Mouse (Mus musculus): ENCODE measurements around the gene Eif3l. TPM values are rescaled to one million over a fixed set of nuclear protein-coding genes. Genes with fewer than 3 reads are reported as not detected.

The Eif3l gene
- polyA plus RNA-seq, 1 experiment from 2014 or later = 209 TPM

- no peaks in the 10 kb centered on the region for H3K4me1 ChIP-seq
- no peak overlapping the region for H3K4me3 ChIP-seq (replicated peaks)
- H3K9me3 ChIP-seq = no peaks in the 10 kb centered on the region
- H3K27me3 ChIP-seq = 0 out of 2 replicates have a peak, but pooled peaks cover under 1% of the 10 kb centered on the region
- no peak for ATAC-seq (ENCODE audit: low FRiP score)
- H3K36me3 ChIP-seq (replicated peaks) = peaks cover 43% of the 10 kb centered on the region
- no peak overlapping the region for H3K4me2 ChIP-seq
- WGBS = 91% methylated on average over 9 of the region's 9 CpGs
- no peak overlapping the region for H3K27ac ChIP-seq
- H3K9ac ChIP-seq = no peak overlapping the region
Measured at GRCm38 (mm10) chr15:79134496-79135270, 59.7 kb downstream of the Eif3l start.

- H3K4me3 ChIP-seq (replicated peaks) = no peak overlapping the region
- peaks cover 36% of the 10 kb centered on the region for H3K36me3 ChIP-seq (replicated peaks)
- ATAC-seq (ENCODE audit: low FRiP score) = no peak
- H3K27me3 ChIP-seq = 0 out of 2 replicates have a peak, but pooled peaks cover 5% of the 10 kb centered on the region
- H3K27ac ChIP-seq = no peak overlapping the region
- no peaks in the 10 kb centered on the region for H3K9me3 ChIP-seq
- WGBS = 88% methylated on average over 9 of the region's 9 CpGs
- H3K4me1 ChIP-seq = peaks cover 3% of the 10 kb centered on the region
- H3K4me2 ChIP-seq = no peak overlapping the region
- H3K9ac ChIP-seq = no peak overlapping the region
Measured at GRCm38 (mm10) chr15:79135332-79135731, 60.4 kb downstream of the Eif3l start.

- Histone ChIP-seq H3K36me3 (replicated peaks) (peaks cover 30% of the 10 kb centered on the region), H3K4me1 (peaks cover 8% of the 10 kb centered on the region), H3K9ac (no peak overlapping the region; the same call in 1 of the 2 replicates), H3K27ac (no peak overlapping the region), H3K9me3 (no peaks in the 10 kb centered on the region), H3K27me3 (0 out of 2 replicates have a peak, but pooled peaks cover 5% of the 10 kb centered on the region), H3K4me3 (replicated peaks) (no peak overlapping the region), H3K4me2 (no peak overlapping the region)
- no peak for ATAC-seq (ENCODE audit: low FRiP score)
- 62% methylated on average over 11 of the region's 11 CpGs for WGBS
Measured at GRCm38 (mm10) chr15:79135783-79136575, 61.0 kb downstream of the Eif3l start.

- no peak overlapping the region for H3K4me2 ChIP-seq
Measured at GRCm38 (mm10) chr15:79139640-79140039, 64.7 kb downstream of the Eif3l start.

GRCm38 (mm10) chr15:79140866-79141565 lies 66.0 kb downstream of the Eif3l start, which contains the start of the genes Polr2f and 1700088E04Rik:
TSS of gene Polr2f (plus strand) at chr15:79141009.
TSS of gene 1700088E04Rik (minus strand) at chr15:79141253.
- WGBS = under 1% methylated on average over 57 of the region's 57 CpGs
- peak; percentile 90 for ATAC-seq (ENCODE audit: low FRiP score)
- no peaks in the 10 kb centered on the region for H3K9me3 ChIP-seq
- 0 out of 2 replicates have a peak within 1 kb of the TSS, but pooled peaks have one; percentile 5 for H3K27ac ChIP-seq
- peak within 1 kb of the TSS; percentile 97 for H3K4me2 ChIP-seq
- H3K36me3 ChIP-seq (replicated peaks) = peaks cover 21% of the 10 kb centered on the region
- H3K4me1 ChIP-seq = peaks cover 19% of the 10 kb centered on the region
- 0 out of 2 replicates have a peak, but pooled peaks cover 5% of the 10 kb centered on the region for H3K27me3 ChIP-seq
- peak within 1 kb of the TSS; percentile 83 for H3K9ac ChIP-seq
- H3K4me3 ChIP-seq (replicated peaks) = peak within 1 kb of the TSS; percentile 87

More at GRCm38 (mm10) chr15:79139640-79140039, 64.7 kb downstream of the Eif3l start:
- no peaks in the 10 kb centered on the region for H3K9me3 ChIP-seq
- no peak overlapping the region for H3K9ac ChIP-seq
- H3K27me3 ChIP-seq = 0 out of 2 replicates have a peak, but pooled peaks cover 5% of the 10 kb centered on the region
- H3K4me3 ChIP-seq (replicated peaks) = no peak overlapping the region
- H3K27ac ChIP-seq = no peak overlapping the region
- ATAC-seq (ENCODE audit: low FRiP score) = no peak
- peaks cover 19% of the 10 kb centered on the region for H3K4me1 ChIP-seq
- peaks cover 7% of the 10 kb centered on the region for H3K36me3 ChIP-seq (replicated peaks)
- 67% methylated on average over 10 of the region's 10 CpGs for WGBS

- H3K9me3 ChIP-seq = no peaks in the 10 kb centered on the region
- H3K4me2 ChIP-seq = peak overlapping the region; percentile 97
- WGBS = under 1% methylated on average over 7 of the region's 7 CpGs
- H3K9ac ChIP-seq = peak overlapping the region; percentile 83
- ATAC-seq (ENCODE audit: low FRiP score) = no peak
- H3K4me1 ChIP-seq = peaks cover 19% of the 10 kb centered on the region
- H3K27me3 ChIP-seq = 0 out of 2 replicates have a peak, but pooled peaks cover 5% of the 10 kb centered on the region
- peaks cover 26% of the 10 kb centered on the region for H3K36me3 ChIP-seq (replicated peaks)
- H3K4me3 ChIP-seq (replicated peaks) = peak overlapping the region; percentile 87
- no peak overlapping the region for H3K27ac ChIP-seq
Measured at GRCm38 (mm10) chr15:79141566-79141917, 66.6 kb downstream of the Eif3l start.

GRCm38 (mm10) chr15:79143316-79143715 lies 68.3 kb downstream of the Eif3l start:
- no peak overlapping the region for H3K9ac ChIP-seq
- 82% methylated on average over 12 of the region's 12 CpGs for WGBS
- 0 out of 2 replicates have a peak, but pooled peaks cover 5% of the 10 kb centered on the region for H3K27me3 ChIP-seq
- H3K4me2 ChIP-seq = no peak overlapping the region
- peaks cover 44% of the 10 kb centered on the region for H3K36me3 ChIP-seq (replicated peaks)
- peaks cover 19% of the 10 kb centered on the region for H3K4me1 ChIP-seq
- no peaks in the 10 kb centered on the region for H3K9me3 ChIP-seq
- no peak for ATAC-seq (ENCODE audit: low FRiP score)
- H3K27ac ChIP-seq = no peak overlapping the region
- no peak overlapping the region for H3K4me3 ChIP-seq (replicated peaks)

Other genes starting within 250 kb of the Eif3l start
- gene Cdc42ep1, start 232.6 kb upstream of the Eif3l start, polyA plus RNA-seq (2016; fragmentation: Nextera tagmentation; extraction: Ambion mirVana) = 7.7 and 8.4 TPM in 2 replicates
- not detected in 2 replicates for gene Lgals2, start 219.7 kb upstream of the Eif3l start, polyA plus RNA-seq (2016; fragmentation: Nextera tagmentation; extraction: Ambion mirVana)
- gene Gga1, start 198.0 kb upstream of the Eif3l start, polyA plus RNA-seq (2016; fragmentation: Nextera tagmentation; extraction: Ambion mirVana) = 53.6 and 56.4 TPM in 2 replicates
- 0.18 TPM in 1 of 2 replicates, not detected in the other for gene Gm49510, start 175.5 kb upstream of the Eif3l start, polyA plus RNA-seq (2016; fragmentation: Nextera tagmentation; extraction: Ambion mirVana)
- gene Sh3bp1, start 175.4 kb upstream of the Eif3l start, polyA plus RNA-seq (2016; fragmentation: Nextera tagmentation; extraction: Ambion mirVana) = 10.3 TPM in 2 replicates
- 51.7 and 53.6 TPM in 2 replicates for gene Pdxp, start 161.3 kb upstream of the Eif3l start, polyA plus RNA-seq (2016; fragmentation: Nextera tagmentation; extraction: Ambion mirVana)
- gene Lgals1, start 148.5 kb upstream of the Eif3l start, polyA plus RNA-seq (2016; fragmentation: Nextera tagmentation; extraction: Ambion mirVana) = 216 and 321 TPM in 2 replicates
- 53.5 and 56.4 TPM in 2 replicates for gene Nol12, start 140.2 kb upstream of the Eif3l start, polyA plus RNA-seq (2016; fragmentation: Nextera tagmentation; extraction: Ambion mirVana)
- gene Triobp, start 127.5 kb upstream of the Eif3l start, polyA plus RNA-seq (2016; fragmentation: Nextera tagmentation; extraction: Ambion mirVana) = 40.4 and 46.9 TPM in 2 replicates
- 638 and 696 TPM in 2 replicates for gene H1f0, start 46.7 kb upstream of the Eif3l start, polyA plus RNA-seq (2016; fragmentation: Nextera tagmentation; extraction: Ambion mirVana)
- not detected in 2 replicates for gene Galr3, start 33.3 kb upstream of the Eif3l start, polyA plus RNA-seq (2016; fragmentation: Nextera tagmentation; extraction: Ambion mirVana)
- 59.5 and 60.0 TPM in 2 replicates for gene Ankrd54, start 12.3 kb upstream of the Eif3l start, polyA plus RNA-seq (2016; fragmentation: Nextera tagmentation; extraction: Ambion mirVana)
- gene Micall1, start 33.7 kb downstream of the Eif3l start, polyA plus RNA-seq (2016; fragmentation: Nextera tagmentation; extraction: Ambion mirVana) = 8.4 and 9.5 TPM in 2 replicates
- gene Polr2f, start 65.8 kb downstream of the Eif3l start, polyA plus RNA-seq (2016; fragmentation: Nextera tagmentation; extraction: Ambion mirVana) = 368 and 375 TPM in 2 replicates
- 9.2 and 12.2 TPM in 2 replicates for gene 1700088E04Rik, start 66.1 kb downstream of the Eif3l start, polyA plus RNA-seq (2016; fragmentation: Nextera tagmentation; extraction: Ambion mirVana)
- 1.5 and 2.4 TPM in 2 replicates for gene Sox10, start 90.1 kb downstream of the Eif3l start, polyA plus RNA-seq (2016; fragmentation: Nextera tagmentation; extraction: Ambion mirVana)
- gene Pick1, start 154.0 kb downstream of the Eif3l start, polyA plus RNA-seq (2016; fragmentation: Nextera tagmentation; extraction: Ambion mirVana) = 64.5 and 67.5 TPM in 2 replicates
- gene Gm49486, start 154.2 kb downstream of the Eif3l start, polyA plus RNA-seq (2016; fragmentation: Nextera tagmentation; extraction: Ambion mirVana) = 0.49 and 0.72 TPM in 2 replicates
- gene Slc16a8, start 179.6 kb downstream of the Eif3l start, polyA plus RNA-seq (2016; fragmentation: Nextera tagmentation; extraction: Ambion mirVana) = 0.32 and 0.33 TPM in 2 replicates
- 0.96 and 1.4 TPM in 2 replicates for gene Baiap2l2, start 210.4 kb downstream of the Eif3l start, polyA plus RNA-seq (2016; fragmentation: Nextera tagmentation; extraction: Ambion mirVana)